Mouse (Mus musculus) forebrain, embryonic 12.5 days (tissue): ENCODE results near the gene Tstd1. TPM values are rescaled to one million over a fixed set of nuclear protein-coding genes. Genes with fewer than 3 reads are reported as not detected.

Experiments
- ATAC-seq: fragments of 200-750 bp; cut with Nextera tagmentation; 2 replicates; pipeline ENCODE4 v1.8.0; 2017; ENCODE audit warnings: moderate TSS enrichment; ENCODE audit not compliant: low FRiP score
- H3K27ac ChIP-seq: fragments of 300-500 bp; sonication (generic); 2 replicates; pipeline ENCODE4 v1.5.1; 2016; ENCODE audit warnings: mild to moderate bottlenecking
- H3K27me3 ChIP-seq: fragments of 300-500 bp; sonication (generic); 2 replicates; pipeline ENCODE4 v1.6.1; 2016; ENCODE audit warnings: mild to moderate bottlenecking
- H3K36me3 ChIP-seq: fragments of 300-500 bp; sonication (generic); replicated peaks from 2 replicates; pipeline ENCODE4 v1.6.1; 2016; ENCODE audit warnings: mild to moderate bottlenecking
- H3K4me1 ChIP-seq: fragments of 300-500 bp; sonication (generic); 2 replicates; pipeline ENCODE4 v1.6.1; 2016
- H3K4me2 ChIP-seq: fragments of 300-500 bp; sonication (generic); 2 replicates; pipeline ENCODE4 v1.6.1; 2016; ENCODE audit warnings: mild to moderate bottlenecking, moderate library complexity
- H3K4me3 ChIP-seq: fragments of 300-500 bp; sonication (generic); replicated peaks from 2 replicates; pipeline ENCODE4 v1.5.1; 2016; ENCODE audit warnings: mild to moderate bottlenecking
- H3K9ac ChIP-seq: fragments of 300-500 bp; sonication (generic); 2 replicates; pipeline ENCODE4 v1.6.1; 2016; ENCODE audit warnings: mild to moderate bottlenecking
- H3K9me3 ChIP-seq: fragments of 300-500 bp; sonication (generic); 2 replicates; pipeline ENCODE4 v1.6.1; 2016
- WGBS: fragments of 180-500 bp; shearing (Covaris S2); methylation state at CpG from one replicate; pipeline ENCODE4 v1.1.7; 2016; 5-methylcytosine and 5-hydroxymethylcytosine counted together
- polyA plus RNA-seq: library from polyadenylated mRNA; unstranded; fragments of >200 nt; fragmentation: Nextera tagmentation; extraction: Ambion mirVana; gene quantifications from 2 replicates; pipeline ENCODE4 v1.2.1, GENCODE M21; 2016

The Tstd1 gene
- polyA plus RNA-seq = 9.0 and 11.0 TPM in 2 replicates

DNA sequence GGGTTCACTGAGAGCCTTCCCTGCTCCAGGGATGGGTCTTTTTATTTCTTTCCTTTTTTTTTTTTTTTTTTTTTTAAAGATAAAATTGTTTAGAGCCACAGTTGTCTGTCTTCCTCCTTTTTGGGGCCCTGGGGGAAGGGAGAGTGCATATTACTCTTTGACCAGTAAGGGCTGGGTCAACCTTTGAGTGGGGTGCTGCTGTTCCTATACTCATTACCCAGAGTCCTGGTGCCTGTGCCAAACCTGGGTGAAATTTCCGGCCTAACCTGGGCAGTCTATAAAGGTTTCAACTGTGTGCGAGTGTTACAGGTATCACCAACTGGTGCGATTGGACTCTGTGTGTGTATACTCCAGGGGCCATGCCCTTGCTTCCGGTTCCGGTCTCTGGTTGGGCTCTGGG, at the start of gene Tstd1:
Gene Tstd1 (plus strand): TSS at position 213 of the 400 bp plus-strand sequence.
- Histone ChIP-seq H3K27ac (peak within 1 kb of the TSS; percentile 31; the same call in 1 of the 2 replicates), H3K4me1 (peaks cover 7% of the 10 kb centered on the region), H3K9me3 (no peaks in the 10 kb centered on the region), H3K9ac (no peak within 1 kb of the TSS), H3K27me3 (no peaks in the 10 kb centered on the region), H3K36me3 (peaks cover 59% of the 10 kb centered on the region), H3K4me2 (no peak within 1 kb of the TSS), H3K4me3 (no peak within 1 kb of the TSS)
- peak; percentile 28; the same call in 1 of the 2 replicates for ATAC-seq
- 90% methylated on average over 5 of the region's 5 CpGs for WGBS

DNA sequence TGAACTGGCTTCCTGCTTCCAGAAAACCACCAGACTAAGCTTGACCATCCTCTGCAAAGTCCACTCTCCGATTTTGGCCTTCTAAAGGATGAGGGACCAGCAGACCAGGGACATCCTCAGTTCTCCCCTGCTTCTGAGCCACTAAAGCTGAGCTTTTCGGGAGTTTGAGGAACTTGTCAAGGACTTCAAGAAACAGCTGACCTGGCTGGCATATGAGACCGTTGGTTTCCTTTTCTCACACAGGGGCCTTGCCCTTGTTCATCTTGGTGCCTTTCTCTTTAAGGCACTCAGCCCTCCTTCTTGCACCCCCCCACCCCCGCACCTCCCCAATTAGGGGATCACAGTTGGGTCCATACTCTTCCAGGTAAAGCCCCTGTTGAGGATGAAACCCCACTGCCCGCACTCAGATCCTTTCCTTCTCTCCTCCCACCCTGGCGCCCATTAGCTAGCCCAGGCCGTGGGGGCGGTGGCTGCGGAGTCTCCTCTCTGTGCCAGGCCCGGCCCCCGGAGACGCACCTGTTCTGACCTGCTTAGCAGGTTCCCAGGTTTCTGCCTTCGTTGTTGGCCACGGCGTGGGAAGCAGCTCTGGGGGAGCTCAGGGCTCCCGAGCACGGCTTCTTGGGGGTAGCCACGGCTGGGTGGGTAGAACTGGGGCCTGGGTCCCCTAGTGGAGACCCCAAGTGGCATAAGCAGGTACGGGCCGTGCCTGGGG, 48.7 kb upstream of the Tstd1 start, which contains the start of gene Nectin4:
Gene Nectin4 (plus strand): TSS at position 255 of the 712 bp plus-strand sequence.
- peaks cover 26% of the 10 kb centered on the region; the same call in 1 of the 2 replicates for H3K27me3 ChIP-seq
- peaks cover 6% of the 10 kb centered on the region; the same call in 1 of the 2 replicates for H3K4me1 ChIP-seq
- H3K4me2 ChIP-seq = no peak within 1 kb of the TSS
- no peak within 1 kb of the TSS for H3K4me3 ChIP-seq
- H3K27ac ChIP-seq = no peak within 1 kb of the TSS
- no peaks in the 10 kb centered on the region for H3K9me3 ChIP-seq
- H3K36me3 ChIP-seq = no peaks in the 10 kb centered on the region
- WGBS = 39% methylated on average over 20 of the region's 20 CpGs
- no peak within 1 kb of the TSS for H3K9ac ChIP-seq
- ATAC-seq = no peak

GRCm38 (mm10) chr1:171372880-171373279, 45.8 kb upstream of the Tstd1 start:
- no peak for ATAC-seq
- Histone ChIP-seq H3K27me3 (peaks cover 32% of the 10 kb centered on the region; the same call in 1 of the 2 replicates), H3K27ac (no peak overlapping the region), H3K36me3 (no peaks in the 10 kb centered on the region), H3K4me1 (peaks cover 6% of the 10 kb centered on the region; the same call in 1 of the 2 replicates), H3K9ac (no peak overlapping the region), H3K9me3 (no peaks in the 10 kb centered on the region), H3K4me3 (no peak overlapping the region), H3K4me2 (no peak overlapping the region)
- 24% methylated on average over 3 of the region's 3 CpGs for WGBS

- H3K27me3 ChIP-seq = peaks cover 41% of the 10 kb centered on the region; the same call in 1 of the 2 replicates
- no peaks in the 10 kb centered on the region for H3K9me3 ChIP-seq
- no peak overlapping the region for H3K27ac ChIP-seq
- no peak overlapping the region for H3K4me2 ChIP-seq
- ATAC-seq = no peak
- WGBS = 1% methylated on average over 4 of the region's 4 CpGs
- no peak overlapping the region for H3K4me3 ChIP-seq
- H3K9ac ChIP-seq = no peak overlapping the region
- H3K36me3 ChIP-seq = no peaks in the 10 kb centered on the region
- peaks cover 6% of the 10 kb centered on the region; the same call in 1 of the 2 replicates for H3K4me1 ChIP-seq
Measured at GRCm38 (mm10) chr1:171373946-171374345, 44.7 kb upstream of the Tstd1 start.

DNA sequence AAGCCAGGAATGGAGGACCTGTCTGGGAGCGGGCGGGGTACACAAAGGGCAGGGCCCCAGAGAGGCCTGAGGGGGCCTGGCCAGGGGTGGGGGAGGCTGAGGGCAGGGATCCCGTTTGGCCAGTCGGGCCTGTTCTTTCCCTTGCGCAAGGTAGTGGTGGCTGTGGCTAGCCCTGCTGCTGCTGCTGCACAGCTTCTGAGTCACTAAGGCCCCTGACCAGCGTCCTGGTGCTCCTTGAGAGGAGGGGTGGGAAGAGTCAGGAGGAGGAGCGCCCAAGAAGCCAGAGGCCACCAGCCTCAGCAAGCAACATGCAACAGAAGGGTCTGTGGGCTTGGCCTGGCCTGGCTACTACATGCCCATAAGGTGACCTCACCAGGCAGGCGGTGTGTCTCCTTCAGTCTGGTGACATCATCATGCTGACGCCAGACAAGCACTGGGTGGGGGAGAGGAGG, 43.0 kb upstream of the Tstd1 start:
- no peak overlapping the region for H3K9ac ChIP-seq
- H3K4me1 ChIP-seq = peaks cover 20% of the 10 kb centered on the region
- H3K9me3 ChIP-seq = no peaks in the 10 kb centered on the region
- no peak for ATAC-seq
- peaks cover 49% of the 10 kb centered on the region for H3K27me3 ChIP-seq
- 52% methylated on average over 9 of the region's 9 CpGs for WGBS
- no peak overlapping the region for H3K4me3 ChIP-seq
- no peak overlapping the region for H3K27ac ChIP-seq
- H3K36me3 ChIP-seq = no peaks in the 10 kb centered on the region
- no peak overlapping the region for H3K4me2 ChIP-seq

- H3K9me3 ChIP-seq = no peaks in the 10 kb centered on the region
- WGBS = 89% methylated on average over 6 of the region's 6 CpGs
- no peaks in the 10 kb centered on the region for H3K36me3 ChIP-seq
- no peak overlapping the region for H3K4me3 ChIP-seq
- no peak overlapping the region for H3K9ac ChIP-seq
- H3K27ac ChIP-seq = no peak overlapping the region
- no peak for ATAC-seq
- peaks cover 20% of the 10 kb centered on the region for H3K4me1 ChIP-seq
- H3K27me3 ChIP-seq = peaks cover 47% of the 10 kb centered on the region
- no peak overlapping the region for H3K4me2 ChIP-seq
Measured at GRCm38 (mm10) chr1:171378298-171378697, 40.4 kb upstream of the Tstd1 start.

DNA sequence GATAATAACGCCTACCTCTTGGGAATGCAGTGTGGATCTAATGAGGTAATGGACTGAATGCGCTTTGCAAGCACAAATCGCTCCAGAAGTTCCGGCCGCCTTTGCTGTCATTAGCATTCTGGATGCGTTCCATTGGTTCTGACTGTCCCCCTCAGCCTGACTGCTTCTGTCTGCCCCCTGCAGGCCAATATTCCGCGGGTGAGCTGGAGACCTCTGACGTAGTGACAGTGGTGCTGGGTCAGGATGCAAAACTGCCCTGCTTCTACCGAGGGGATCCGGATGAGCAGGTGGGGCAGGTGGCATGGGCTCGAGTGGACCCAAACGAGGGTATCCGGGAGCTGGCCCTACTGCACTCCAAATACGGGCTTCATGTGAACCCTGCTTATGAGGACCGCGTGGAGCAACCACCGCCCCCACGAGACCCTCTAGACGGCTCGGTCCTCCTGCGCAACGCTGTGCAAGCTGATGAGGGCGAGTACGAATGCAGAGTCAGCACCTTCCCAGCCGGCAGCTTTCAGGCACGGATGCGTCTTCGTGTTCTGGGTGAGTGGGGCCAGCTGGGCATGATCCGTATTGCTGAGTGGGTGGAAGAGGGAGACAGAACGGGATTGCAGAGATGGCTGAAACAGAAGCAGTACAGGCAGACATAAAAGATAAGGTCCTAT, 38.6 kb upstream of the Tstd1 start:
- Histone ChIP-seq H3K27me3 (peaks cover 47% of the 10 kb centered on the region), H3K9me3 (no peaks in the 10 kb centered on the region), H3K4me2 (peak overlapping the region; percentile 52), H3K27ac (no peak overlapping the region), H3K36me3 (no peaks in the 10 kb centered on the region), H3K4me1 (peaks cover 14% of the 10 kb centered on the region), H3K9ac (peak overlapping the region; percentile 45; the same call in 1 of the 2 replicates), H3K4me3 (peak overlapping the region; percentile 33)
- peak; percentile 85 for ATAC-seq
- WGBS = 3% methylated on average over 31 of the region's 31 CpGs

GRCm38 (mm10) chr1:171382096-171382620, 36.5 kb upstream of the Tstd1 start:
- Histone ChIP-seq H3K9me3 (no peaks in the 10 kb centered on the region), H3K4me3 (no peak overlapping the region), H3K4me2 (no peak overlapping the region), H3K9ac (no peak overlapping the region), H3K27ac (no peak overlapping the region), H3K27me3 (peaks cover 48% of the 10 kb centered on the region), H3K4me1 (peaks cover 14% of the 10 kb centered on the region), H3K36me3 (no peaks in the 10 kb centered on the region)
- WGBS = 83% methylated on average over 11 of the region's 11 CpGs
- ATAC-seq = no peak

DNA sequence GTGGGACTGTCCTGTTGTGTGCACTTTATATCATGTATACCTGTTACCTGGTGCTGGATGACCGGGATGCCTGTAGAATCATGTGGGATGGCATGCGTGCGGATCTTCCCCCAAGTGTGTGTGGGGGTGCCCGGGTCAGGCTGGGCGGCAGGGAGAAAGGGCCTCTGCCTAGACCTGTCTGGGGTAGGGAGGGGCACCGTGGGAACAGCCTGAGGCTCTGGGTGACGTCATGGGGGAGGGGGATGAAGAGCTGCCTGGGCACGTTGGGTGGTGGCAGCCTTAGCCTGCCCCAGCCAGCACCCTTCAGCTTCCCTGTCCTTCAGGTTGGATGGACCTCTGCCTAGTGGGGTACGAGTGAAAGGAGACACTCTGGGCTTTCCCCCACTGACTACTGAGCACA, 34.3 kb upstream of the Tstd1 start:
- Histone ChIP-seq H3K9me3 (no peaks in the 10 kb centered on the region), H3K9ac (no peak overlapping the region), H3K27me3 (peaks cover 36% of the 10 kb centered on the region), H3K36me3 (no peaks in the 10 kb centered on the region), H3K27ac (no peak overlapping the region), H3K4me2 (no peak overlapping the region), H3K4me3 (no peak overlapping the region), H3K4me1 (peaks cover 12% of the 10 kb centered on the region)
- ATAC-seq = no peak
- 64% methylated on average over 9 of the region's 9 CpGs for WGBS

- no peaks in the 10 kb centered on the region for H3K9me3 ChIP-seq
- H3K27me3 ChIP-seq = peaks cover 28% of the 10 kb centered on the region
- H3K36me3 ChIP-seq = no peaks in the 10 kb centered on the region
- H3K4me2 ChIP-seq = no peak overlapping the region
- H3K4me3 ChIP-seq = no peak overlapping the region
- ATAC-seq = no peak
- H3K27ac ChIP-seq = no peak overlapping the region
- WGBS = 73% methylated on average over 9 of the region's 9 CpGs
- H3K4me1 ChIP-seq = peaks cover 4% of the 10 kb centered on the region; the same call in 1 of the 2 replicates
- H3K9ac ChIP-seq = no peak overlapping the region
Measured at GRCm38 (mm10) chr1:171385171-171385570, 33.5 kb upstream of the Tstd1 start.

- Histone ChIP-seq H3K4me1 (no peaks in the 10 kb centered on the region), H3K27ac (no peak overlapping the region), H3K4me3 (no peak overlapping the region), H3K9ac (no peak overlapping the region), H3K27me3 (peaks cover 14% of the 10 kb centered on the region; the same call in 1 of the 2 replicates), H3K36me3 (no peaks in the 10 kb centered on the region), H3K4me2 (no peak overlapping the region), H3K9me3 (no peaks in the 10 kb centered on the region)
- ATAC-seq = no peak
- 19% methylated on average over 6 of the region's 6 CpGs for WGBS
Measured at GRCm38 (mm10) chr1:171387099-171387498, 31.6 kb upstream of the Tstd1 start.

- no peak for ATAC-seq
- Histone ChIP-seq H3K9ac (no peak within 1 kb of the TSS), H3K27me3 (peaks cover 14% of the 10 kb centered on the region; the same call in 1 of the 2 replicates), H3K4me2 (no peak within 1 kb of the TSS), H3K9me3 (no peaks in the 10 kb centered on the region), H3K27ac (no peak within 1 kb of the TSS), H3K4me1 (no peaks in the 10 kb centered on the region), H3K4me3 (no peak within 1 kb of the TSS), H3K36me3 (no peaks in the 10 kb centered on the region)
- 84% methylated on average over 15 of the region's 15 CpGs for WGBS
Measured at GRCm38 (mm10) chr1:171388376-171389102, 30.1 kb upstream of the Tstd1 start, which contains the start of gene Arhgap30. Gene Arhgap30, plus strand, starts transcription at chr1:171388954.
